Mouse (Mus musculus) heart, postnatal 10 days (tissue): ENCODE results near the gene Vmp1. TPM values are rescaled to one million over a fixed set of nuclear protein-coding genes. Genes with fewer than 3 reads are reported as not detected.
A peak's percentile ranks its signal among the peaks of the same experiment; 100 is the strongest.

Experiments used
- DNase-seq, 2 experiments: peaks; one replicate each; pipeline ENCODE4 v3.0.0; 2021
- intact Hi-C: fragments of 180-260 bp; cut with DNase I; formaldehyde crosslinking; loops from one replicate; pipeline ENCODE4 v1.15.1; 2025
- total RNA-seq, 2 experiments: library from RNA; stranded (reverse); gene quantifications; 2 replicates each; pipeline ENCODE4 v1.2.3; 2021

Vmp1 gene
- total RNA-seq, 2 experiments from 2014 or later, result 49.8 to 53.1 TPM

DNA sequence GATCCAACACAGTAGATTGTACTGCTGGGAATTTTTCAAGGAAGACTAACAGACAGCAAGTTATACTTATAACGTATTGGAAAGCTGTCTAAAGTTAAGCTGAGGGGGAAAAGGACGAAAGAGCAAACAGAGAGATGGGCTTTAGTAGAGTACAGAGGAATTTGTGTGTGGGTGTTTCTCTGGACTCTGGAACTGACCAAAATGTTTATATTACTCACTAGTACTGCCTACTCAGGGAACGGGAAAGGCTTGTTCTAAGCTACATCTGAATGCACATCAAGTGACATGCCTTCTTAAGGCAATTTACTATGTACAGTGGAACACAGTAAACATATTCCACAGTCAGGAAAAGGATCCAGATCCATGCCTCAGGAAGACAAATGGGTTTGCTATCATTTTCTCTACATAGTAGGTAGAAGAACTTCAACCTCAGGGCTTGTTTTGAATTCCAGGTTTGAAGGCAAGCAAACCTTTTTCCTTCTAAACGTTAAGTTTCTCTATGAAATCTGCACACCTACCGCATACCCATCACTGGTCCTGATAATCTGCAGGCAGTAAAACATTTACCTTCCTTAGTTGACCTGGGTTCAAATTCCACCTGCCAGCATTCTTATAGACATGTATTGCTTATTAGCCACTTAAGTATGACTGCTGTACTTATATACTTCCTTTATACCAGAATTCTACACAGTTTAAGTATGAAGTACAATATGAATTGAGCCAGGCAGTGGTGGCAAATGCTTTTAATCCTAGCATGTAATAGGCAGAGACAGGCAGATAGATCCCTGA lies 78.7 kb downstream of the Vmp1 start:
- intact Hi-C loops, result no loop called here
- DNase-seq, result no peak

DNA sequence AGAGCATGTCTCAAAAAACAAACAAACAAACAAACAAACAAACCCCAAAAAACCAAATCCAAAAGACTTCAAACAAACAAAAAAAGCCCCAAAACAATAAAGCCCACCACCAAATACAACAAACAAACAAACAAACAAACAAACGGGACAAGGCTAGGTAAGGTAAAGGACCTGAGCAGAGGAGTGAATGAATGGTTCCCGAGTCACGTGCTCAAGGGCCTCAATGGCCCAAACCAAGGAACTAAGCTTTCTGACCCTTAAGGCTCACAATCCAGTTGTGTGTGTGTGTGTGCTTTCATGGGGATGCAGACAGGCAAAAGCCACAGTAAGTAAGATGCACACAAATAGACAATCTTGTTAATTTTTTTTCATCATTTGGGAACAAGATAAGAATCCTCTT lies 79.3 kb downstream of the Vmp1 start:
- no peak for DNase-seq
- intact Hi-C loops, result no loop called here

DNA sequence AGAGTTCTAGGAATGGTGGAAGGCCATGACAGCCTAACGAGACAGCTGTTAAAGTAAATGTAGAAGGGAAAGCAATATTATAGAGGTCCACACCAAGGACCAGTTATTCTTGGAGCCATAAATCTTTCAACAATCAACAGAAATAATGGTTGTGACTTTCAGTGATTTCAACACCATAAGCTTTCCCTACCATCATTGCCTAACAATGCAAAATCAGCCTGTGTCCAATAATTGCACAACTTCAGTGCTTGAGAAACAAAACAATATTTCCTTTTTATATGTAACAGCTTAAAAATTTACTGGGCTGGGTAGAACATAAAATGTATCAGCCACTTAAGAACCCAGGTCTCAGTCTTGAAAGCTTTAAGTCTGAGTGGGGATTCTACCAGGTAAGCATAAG lies 79.9 kb downstream of the Vmp1 start:
- intact Hi-C loops, result no loop called here
- DNase-seq, result no peak

DNA sequence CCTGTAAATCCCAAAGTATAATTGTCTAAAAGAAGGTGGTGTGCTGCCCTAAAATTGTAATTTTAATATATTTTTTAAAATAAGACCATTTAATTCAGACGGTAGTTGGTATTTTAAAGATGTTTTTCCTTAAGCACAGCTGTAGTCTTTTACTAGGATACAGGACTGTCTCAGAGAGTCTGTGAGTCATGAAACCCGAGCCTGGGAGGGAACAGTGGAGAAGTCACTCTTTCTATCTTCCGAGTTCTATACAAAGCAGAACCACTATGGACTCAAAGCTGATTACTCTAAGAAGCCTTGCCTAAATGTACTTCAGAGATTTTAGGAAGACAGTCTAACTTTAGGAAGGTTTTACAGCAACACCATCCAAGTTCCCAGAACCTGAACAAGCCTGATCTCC lies 81.5 kb downstream of the Vmp1 start:
- intact Hi-C loops, result no loop called here
- no peak for DNase-seq

DNA sequence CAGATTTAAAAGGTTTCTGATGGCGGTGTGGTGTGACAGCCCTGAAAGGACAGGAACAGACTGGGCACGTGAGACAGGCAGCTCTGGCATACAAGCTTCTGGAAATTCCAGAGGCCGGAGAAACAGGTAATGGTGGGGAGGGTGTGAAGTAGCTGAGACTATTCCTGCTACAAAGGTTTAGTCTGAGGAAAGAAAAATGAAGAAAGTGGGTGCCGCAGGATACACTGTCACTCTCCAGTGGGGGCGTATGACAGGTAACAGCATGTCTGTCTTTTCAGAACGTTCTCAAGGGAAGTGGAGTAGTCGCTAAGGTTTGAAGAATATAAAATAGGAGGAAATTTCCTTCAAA lies 83.5 kb downstream of the Vmp1 start:
- DNase-seq, result no peak
- intact Hi-C loops, result no loop called here

DNA sequence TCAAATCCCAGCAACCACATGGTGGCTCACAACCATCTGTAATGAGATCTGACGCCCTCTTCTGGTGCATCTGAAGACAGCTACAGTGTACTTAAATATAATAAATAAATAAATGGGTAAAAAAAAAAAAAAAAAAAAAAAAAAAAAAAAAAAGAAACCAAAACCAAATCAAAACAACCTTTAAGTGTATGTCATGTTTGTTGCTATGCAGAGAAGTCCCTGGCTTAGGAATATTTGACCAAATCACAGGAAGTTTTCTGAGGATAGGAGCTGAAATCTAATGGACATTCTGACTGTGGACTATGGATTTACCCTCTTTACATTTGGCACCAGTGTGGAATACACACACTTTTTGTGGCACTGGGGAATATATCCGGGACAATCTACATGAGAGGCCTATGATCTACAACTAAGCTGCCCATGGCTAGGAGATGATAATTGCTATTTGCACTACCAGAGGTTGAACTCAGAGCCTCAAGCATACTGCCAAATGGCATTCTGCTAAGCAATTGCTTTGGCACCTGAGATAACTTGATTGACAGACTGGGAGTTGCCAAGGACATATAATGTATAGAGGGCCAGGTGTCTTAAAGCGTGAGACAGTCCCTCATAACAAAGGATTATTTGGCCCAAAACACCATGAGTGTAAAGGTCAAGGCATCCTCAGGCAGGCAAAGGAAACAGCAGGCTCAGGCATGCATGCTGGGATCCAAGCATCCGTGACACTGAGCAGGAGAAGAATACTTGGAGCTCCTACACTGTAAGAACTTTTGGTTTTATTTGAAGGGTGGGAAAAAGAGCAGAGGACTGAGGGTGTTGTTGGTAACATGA lies 84.0 kb downstream of the Vmp1 start:
- intact Hi-C loops, result no loop called here
- no peak for DNase-seq

DNA sequence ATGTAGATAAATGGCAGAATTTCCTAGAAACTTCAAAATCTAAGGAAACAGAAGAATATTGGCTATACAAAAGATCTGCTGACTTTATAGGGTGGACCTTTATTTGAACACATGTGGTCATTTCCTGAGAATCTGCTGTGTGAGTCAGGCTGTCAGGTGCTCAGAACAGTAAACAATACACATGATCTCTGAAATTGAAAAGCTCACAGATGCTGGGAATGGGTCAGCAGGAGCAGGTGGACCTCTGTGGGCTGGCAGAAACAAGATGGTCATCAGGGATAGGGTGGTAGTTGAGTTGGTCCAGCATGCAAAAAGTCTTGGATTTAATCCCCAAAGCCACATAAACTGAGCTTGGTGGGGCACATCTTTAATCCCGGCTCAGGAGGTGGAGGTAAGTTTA lies 85.1 kb downstream of the Vmp1 start:
- intact Hi-C loops, result no loop called here
- no peak for DNase-seq

DNA sequence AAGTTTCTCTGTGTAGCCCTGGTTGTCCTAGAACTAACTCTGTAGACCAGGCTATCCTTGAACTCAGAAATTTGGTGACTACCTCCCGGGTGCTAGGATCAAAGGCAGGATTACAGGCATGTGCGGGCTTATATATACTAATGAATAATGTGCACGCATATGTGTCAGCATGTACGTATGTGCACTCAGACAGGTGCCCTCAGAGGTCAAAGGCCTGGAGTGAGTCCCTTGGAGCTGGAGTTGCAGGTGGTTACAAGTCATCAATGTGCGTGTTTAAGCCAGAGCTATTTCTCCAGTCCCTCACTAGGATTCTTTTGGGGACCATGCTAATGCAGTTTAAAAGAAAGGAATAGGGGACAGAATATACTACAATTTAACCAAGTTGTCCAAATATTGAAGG lies 85.5 kb downstream of the Vmp1 start:
- no peak for DNase-seq

DNA sequence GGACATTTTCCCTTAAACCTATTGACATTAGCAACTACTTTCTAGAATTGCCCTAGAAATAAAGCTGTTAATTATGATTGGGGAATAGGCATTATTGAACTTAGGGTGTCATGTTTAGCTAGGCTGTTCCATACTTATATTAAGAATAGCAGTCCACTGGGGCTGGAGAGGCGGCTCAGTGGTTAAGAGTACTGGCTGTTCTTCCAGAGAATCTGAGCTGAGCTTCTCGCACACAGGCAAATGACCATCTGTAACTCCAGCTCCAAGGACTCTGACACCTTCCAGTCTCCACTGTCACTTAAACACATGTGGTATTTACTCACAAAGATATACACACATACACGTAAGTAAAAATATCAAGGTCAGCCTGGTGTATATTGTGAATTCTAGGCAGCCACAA lies 86.7 kb downstream of the Vmp1 start:
- DNase-seq, result no peak
- intact Hi-C loops, result no loop called here

More for the DNA sequence above, 85.5 kb downstream of the Vmp1 start:
- intact Hi-C loops, result no loop called here

DNA sequence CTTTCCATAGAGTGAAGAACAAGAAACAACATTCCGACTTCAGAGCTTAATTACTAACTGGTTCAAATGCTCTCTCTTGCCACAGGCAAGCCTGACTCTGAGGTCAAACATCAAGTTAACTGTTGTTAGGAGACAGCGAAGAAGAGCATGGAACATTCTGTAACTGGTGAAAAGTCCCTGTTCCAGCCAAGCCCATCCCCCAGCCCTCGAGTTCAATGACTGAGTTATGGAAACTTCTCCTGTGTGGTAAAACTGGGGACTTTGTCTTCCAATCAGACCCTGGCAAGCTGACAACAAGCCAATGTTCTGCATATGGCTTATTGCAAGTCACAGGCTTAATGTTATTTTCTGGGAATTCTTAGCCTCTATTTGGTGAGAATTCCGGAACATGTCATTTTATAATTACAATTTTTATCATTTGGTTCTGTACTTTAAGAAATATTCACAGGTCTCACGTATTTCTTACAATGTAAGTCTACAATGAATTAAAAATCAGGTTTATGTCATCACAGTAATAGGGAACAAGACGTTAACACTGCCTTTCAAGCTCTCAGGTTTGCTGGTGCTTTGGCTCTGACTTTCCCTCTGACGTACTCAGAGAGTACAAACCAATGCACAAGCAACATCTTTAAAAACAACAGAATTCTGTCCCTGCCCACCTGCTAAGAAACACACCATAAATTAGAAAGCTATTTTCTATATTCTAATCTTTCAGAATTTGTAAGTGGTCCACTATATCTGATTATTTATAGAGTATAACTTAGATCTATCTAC lies 87.3 kb downstream of the Vmp1 start:
- intact Hi-C loops, result no loop called here
- DNase-seq, result no peak

DNA sequence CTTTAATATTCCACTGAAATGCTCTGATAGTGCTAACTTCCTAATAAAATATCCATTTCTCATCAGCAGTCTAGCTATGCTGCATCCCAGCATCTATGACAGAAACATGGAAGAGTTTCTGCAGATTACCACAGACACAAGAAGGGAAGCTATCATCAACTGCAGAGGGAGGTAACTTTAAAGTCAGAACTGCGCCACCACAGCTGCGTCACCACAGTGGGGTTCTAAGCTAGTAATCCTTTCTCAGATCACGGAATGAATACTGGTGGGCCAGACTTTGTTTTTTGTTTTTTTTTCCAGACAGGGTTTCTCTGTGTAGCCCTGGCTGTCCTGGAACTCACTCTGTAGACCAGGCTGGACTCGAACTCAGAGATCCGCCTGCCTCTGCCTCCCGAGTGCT lies 88.3 kb downstream of the Vmp1 start:
- intact Hi-C loops, result no loop called here
- no peak for DNase-seq

DNA sequence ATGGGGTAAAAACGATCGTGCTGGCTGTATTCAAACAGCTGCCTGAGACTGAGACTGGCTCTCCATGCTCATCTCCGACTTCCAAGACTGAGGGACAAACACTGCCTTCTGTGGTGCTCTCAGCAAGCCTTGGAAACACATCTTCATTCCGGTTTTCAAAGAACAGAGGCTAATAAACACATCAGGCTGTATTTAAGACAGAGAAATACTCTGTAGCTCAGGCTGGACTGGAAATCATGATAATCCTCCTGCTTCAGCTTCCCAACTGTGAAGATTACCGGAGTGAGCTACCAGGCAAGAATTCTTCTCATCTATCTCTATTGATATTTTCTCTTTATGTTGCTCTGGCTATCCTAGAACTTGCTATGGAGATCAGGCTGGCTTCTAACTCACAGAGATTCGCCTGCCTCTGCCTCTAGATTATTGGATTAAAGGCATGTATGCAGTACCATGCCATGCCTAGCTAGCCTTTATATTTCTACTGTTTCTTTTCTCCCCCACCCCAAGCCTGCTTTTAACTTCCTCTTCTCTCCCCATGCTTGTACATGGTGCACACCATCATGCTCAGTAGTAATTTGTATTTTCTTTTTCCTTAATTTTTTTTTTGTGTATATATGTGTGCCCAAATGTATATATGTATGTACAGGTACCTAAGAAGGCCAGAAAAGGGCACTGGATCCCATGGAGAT lies 89.3 kb downstream of the Vmp1 start:
- intact Hi-C loops, result no loop called here
- no peak for DNase-seq

DNA sequence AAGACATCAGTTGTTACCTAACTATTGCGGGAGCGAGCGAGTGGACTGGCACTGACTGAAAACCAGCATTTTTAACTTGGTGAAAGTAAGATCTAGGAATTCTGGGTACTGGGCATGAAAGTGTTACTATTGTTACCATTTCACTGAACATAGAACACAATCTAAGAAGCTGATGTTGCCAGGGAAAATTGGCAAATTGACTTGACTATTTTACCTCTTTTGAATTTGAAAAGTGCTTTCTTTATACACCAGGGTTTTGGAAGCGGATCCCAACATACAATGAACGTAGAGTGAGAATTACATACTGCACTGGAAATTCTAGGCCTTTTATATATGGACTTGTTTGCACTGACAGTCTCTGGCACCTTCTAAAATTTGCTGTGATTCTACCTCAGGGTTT lies 90.2 kb downstream of the Vmp1 start:
- no peak for DNase-seq
- intact Hi-C loops, result no loop called here

DNA sequence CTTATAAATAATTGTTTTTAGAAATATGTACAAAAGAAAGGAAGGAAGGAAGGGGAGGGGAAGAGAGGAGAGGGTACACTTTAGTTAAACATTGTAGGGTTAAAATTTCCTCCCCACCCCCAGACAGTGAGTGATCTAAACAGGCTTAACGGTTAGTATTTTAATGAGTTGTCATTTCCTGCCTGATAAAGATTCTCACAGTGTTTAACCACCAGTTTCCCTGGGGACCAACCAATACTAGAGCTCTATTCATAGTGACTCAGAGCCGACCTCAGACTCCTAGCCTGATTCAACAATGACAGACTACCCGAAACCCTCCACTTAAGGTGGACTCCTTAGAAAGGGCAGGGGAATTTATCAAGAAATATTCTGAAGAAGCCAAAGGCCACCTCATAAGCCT lies 90.6 kb downstream of the Vmp1 start:
- intact Hi-C loops, result no loop called here
- DNase-seq, result peak in 1 of 2 experiments; percentile 51

DNA sequence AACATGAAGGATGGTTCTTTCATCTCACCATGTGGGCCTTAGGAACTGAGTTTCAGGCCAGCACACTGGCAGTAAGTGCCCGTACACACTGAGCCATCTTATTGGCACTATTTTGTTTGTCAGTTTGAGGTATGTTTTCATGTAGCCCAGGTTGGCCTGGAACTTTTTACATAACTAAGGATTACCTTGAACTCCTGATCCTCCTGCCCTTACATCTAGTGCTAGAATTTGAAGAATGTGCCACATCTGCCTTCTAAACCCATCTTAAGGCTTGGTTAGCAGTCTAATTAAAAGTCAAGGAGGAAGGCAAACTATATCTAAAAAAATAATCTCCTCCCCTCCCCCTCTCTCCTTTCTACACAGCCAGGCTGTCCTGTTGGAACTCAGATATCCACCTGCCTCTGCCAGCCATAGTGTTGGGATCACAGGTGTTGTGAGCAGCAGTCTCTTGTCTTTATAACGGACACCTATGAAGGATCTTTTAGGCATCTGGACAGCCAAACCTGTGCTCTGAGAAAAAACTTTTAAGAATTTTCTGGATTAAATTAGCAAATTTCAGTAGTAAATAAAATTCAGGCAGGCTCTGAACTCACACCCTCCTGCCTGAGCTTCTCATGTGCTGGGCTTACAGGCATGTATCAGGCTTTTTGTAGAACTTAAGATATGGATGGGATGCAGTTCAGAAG lies 91.6 kb downstream of the Vmp1 start:
- intact Hi-C loops, result no loop called here
- DNase-seq, result no peak

DNA sequence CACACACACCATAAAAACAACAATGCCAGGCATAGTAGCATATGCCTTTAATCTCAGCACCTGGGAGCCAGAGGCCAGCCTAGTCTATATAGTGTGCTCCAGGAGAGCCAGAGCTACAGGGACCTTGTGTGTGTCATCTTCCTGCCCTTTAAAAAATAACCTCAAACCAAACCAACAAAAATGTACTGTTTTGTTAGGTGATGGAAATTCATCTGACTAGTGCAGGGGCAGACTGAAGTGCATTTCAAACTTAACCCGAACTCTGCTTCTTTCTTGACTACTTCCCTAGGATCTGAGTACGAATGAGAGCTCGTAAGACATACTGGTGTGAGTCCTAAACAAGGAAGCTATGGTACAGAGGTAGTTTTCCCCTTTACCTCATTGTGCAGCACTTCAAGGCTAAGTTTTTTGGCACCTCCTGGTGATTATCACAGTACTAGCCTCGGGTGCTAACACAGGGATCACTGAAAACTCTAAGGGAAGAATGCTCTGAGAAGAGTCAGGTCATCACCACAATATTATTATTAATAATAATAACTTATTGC lies 92.3 kb downstream of the Vmp1 start:
- intact Hi-C loops, result no loop called here
- DNase-seq, result no peak

DNA sequence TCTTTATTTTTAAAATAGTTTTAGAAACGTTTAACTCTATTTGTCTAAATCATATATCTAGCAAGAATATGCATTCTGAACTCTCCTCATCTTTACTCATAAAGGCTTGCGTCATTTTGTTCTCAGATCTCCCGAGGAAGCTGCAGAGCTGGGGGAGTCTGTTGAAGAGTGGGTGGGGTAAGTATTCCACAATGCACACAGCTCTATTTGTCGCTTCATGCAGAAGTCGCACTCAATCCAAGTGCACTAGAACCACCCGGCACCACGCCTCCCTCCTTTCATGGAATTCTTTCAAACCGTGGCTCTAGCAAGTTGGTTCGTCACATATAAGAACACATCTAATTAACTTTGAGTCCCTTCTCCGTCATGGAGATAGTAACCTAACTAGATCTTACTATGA lies 93.1 kb downstream of the Vmp1 start:
- DNase-seq, result no peak
- intact Hi-C loops, result no loop called here

DNA sequence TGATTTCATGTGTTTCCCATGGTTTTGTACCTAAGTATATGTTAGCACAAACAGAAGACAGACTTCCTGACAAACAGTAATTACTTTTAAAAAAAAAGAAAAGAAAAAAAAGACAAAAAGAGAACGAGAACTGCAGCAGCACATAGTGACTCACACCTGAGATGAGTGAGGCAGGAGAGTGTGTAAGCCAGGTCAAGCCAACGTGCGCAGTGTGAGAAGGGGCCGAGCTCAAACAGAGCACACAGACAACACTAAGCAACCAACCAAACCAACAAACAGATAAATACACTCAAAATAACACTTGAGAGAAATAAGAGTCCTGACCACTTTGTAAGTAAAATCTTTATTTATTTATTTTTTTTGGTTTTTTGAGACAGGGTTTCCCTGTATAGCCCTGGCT lies 93.6 kb downstream of the Vmp1 start:
- intact Hi-C loops, result no loop called here
- no peak for DNase-seq

DNA sequence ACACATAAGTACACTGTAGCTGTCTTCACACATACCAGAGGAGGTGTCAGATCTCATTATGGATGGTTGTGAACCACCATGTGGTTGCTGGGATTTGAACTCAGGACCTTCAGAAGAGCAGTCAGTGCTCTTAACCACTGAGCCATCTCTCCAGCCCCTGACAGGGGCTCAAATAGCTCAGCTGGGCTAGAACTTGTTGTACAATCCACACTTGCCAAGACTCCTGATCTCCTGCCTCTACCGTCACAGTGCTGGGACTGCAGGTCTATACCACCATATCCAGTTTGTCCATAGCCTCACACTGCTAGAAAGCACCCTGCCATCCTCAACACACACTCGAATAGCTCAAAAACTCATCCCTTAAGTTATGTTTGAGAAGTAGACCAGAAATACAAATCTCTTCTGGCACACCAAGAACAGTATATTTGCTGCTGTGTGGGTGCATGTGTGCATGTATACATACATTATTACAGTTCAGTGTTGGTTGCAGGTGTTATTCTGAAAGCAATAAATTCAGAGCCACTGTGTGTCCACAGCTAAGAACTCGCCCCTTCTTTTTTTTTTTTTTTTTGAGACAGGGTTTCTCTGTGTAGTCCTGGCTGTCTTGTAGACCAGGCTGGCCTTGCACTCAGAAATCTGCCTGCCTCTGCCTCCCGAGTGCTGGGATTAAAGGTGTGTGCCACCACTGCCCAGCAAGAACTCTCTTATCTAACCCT lies 94.9 kb downstream of the Vmp1 start:
- no peak for DNase-seq
- intact Hi-C loops, result no loop called here

DNA sequence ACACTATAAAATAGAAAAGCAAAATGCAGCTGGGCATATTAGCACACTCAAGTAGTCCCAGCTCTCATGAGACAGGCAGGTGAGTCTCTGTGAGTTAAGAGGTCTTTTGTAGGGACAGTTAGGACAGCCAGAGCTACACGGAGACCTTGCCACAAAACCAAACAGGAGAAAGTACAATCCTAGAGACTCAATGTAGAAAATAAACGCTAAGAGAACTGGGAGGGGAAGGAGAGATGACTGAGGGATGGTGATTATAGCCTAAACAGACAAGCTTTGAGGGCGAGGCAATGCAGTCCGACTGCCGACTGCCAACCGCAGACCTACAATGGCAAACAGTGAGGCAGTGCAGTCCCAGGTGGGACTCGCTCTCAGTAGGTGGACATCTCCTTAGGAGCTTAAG lies 95.8 kb downstream of the Vmp1 start:
- intact Hi-C loops, result no loop called here

More for the DNA sequence above, 95.8 kb downstream of the Vmp1 start:
- no peak for DNase-seq
